Mouse (Mus musculus) gastrocnemius, adult 2 months (tissue): ENCODE data around the gene Vmn1r33. TPM values are rescaled to one million over a fixed set of nuclear protein-coding genes. Genes with fewer than 3 reads are reported as not detected.
"Not testable (repeated sequence)": the region's sequence is repeated elsewhere in the genome, so short reads cannot be mapped to it uniquely, and the experiment has no call there.

Experiments
- DNase-seq: peaks from one replicate; pipeline ENCODE4 v3.0.0; 2022
- H3K27ac ChIP-seq: fragments of 200-600 bp; 2 replicates; pipeline ENCODE4 v1.8.1; 2022; ENCODE audit warnings: mild to moderate bottlenecking
- H3K4me3 ChIP-seq: fragments of 200-600 bp; 2 replicates; pipeline ENCODE4 v1.8.1; 2022; ENCODE audit warnings: mild to moderate bottlenecking, moderate library complexity
- CTCF ChIP-seq: fragments of 200-600 bp; IDR thresholded peaks from 2 replicates; pipeline ENCODE4 v1.8.1; 2022; ENCODE audit warnings: antibody characterized with exemption, mild to moderate bottlenecking, moderate library complexity
- intact Hi-C: fragments of 180-260 bp; cut with DNase I; formaldehyde crosslinking; loops from one replicate; pipeline ENCODE4 v1.15.1; 2025
- long read RNA-seq, 2 experiments: library from polyadenylated mRNA; stranded (forward); transcript quantifications; one replicate each; pipeline ENCODE4 v2.0.0; 2021
- total RNA-seq, 2 experiments: library from RNA; stranded (reverse); gene quantifications; 2 replicates each; pipeline ENCODE4 v1.2.3; 2021

Gene Vmn1r33
- total RNA-seq: not detected
- long read RNA-seq, experiment 1: 0 reads
- long read RNA-seq, experiment 2: 0 reads

- H3K4me3 ChIP-seq, H3K27ac ChIP-seq, intact Hi-C loops, DNase-seq: not testable (repeated sequence)
These were observed at the start of gene Vmn1r33 for GRCm38 (mm10) chr6:66618182-66618581. TSS of gene Vmn1r33 (minus strand) at chr6:66618282.

DNA sequence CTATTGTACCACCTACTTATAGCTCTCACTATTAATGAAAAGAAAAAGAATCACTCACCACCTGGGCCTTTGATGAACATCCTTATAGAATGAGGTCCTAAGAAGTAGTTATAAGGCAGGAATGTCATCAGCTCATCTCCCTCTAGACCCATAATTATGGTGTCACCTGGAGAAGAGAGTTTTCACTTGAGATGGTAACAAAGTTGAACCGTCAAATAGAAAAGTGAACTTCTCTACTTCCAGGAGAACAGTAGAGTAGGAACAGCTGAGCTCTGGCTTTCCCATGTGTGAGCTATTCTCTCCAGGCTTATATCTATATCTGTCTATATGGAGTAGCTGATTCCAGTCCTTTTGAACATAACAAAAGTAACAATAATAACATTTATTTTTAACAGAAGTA is 25.7 kb upstream of the Vmn1r33 start, which contains the start of gene Vmn1r34:
Vmn1r34 (minus strand) TSS at position 101 of the 400 bp plus-strand sequence.
- Histone ChIP-seq H3K27ac (no peak within 1 kb of the TSS), H3K4me3 (no peak within 1 kb of the TSS)
- no peak for TF ChIP-seq CTCF
- no peak for DNase-seq
- intact Hi-C loops: no loop called here

- no peak overlapping the region for H3K4me3 ChIP-seq
- intact Hi-C loops: no loop called here
- no peak for TF ChIP-seq CTCF
- DNase-seq: no peak
- H3K27ac ChIP-seq: no peak overlapping the region
These were observed 22.3 kb downstream of the Vmn1r33 start for GRCm38 (mm10) chr6:66595804-66596203.

Other genes with a start within 250 kb of the Vmn1r33 start
- 1 to 10 TPM in 1 of 2 experiments, under 1 TPM in 1; 0.87 to 1.6 TPM for gene Mad2l1, start 82.9 kb downstream of the Vmn1r33 start, total RNA-seq
- not detected for gene Vmn1r32, start 58.2 kb downstream of the Vmn1r33 start, total RNA-seq
- not detected for gene Vmn1r34, start 25.6 kb upstream of the Vmn1r33 start, total RNA-seq
- gene Vmn1r35, start 67.6 kb upstream of the Vmn1r33 start, total RNA-seq: not detected
- gene Vmn1r36, start 100.9 kb upstream of the Vmn1r33 start, total RNA-seq: not detected
- not detected for gene Vmn1r37, start 111.1 kb upstream of the Vmn1r33 start, total RNA-seq
- not detected for gene Vmn1r38, start 164.3 kb upstream of the Vmn1r33 start, total RNA-seq
- gene Vmn1r39, start 192.3 kb upstream of the Vmn1r33 start, total RNA-seq: not detected